ENCODE assay signal across 14 mouse cellular contexts in genomic region chr3:100429667-100430066, GRCm38 (mm10). TPM values are rescaled to one million over a fixed set of nuclear protein-coding genes. Genes with fewer than 3 reads are reported as not detected.
DNase-seq lines count a peak whose midpoint lies in the region; ATAC-seq and TF ChIP-seq lines count a peak whose summit lies in the region.
"Had no signal": no experiment of that assay in that cellular context is flagged by ENCODE, and none has a peak within 500 bp of the region (broad histone marks: within the 10 kb centered on the region; RNA-seq: fewer than 3 reads in every experiment).

No protein-coding gene starts in this region.

- no peak overlapping the region for H3K9ac ChIP-seq in intestine, embryonic 15.5 days
- H3K9ac ChIP-seq: forebrain, embryonic 12.5 days had no signal

- H3K4me1 ChIP-seq in intestine, embryonic 15.5 days (replicated peaks): no peaks in the 10 kb centered on the region
- H3K4me1 ChIP-seq: forebrain, embryonic 12.5 days had no signal

- 48% methylated on average over 4 of the region's 4 CpGs for WGBS in intestine, embryonic 15.5 days

- peak overlapping the region; percentile 51 for H3K27ac ChIP-seq in layer of hippocampus, adult 2 months
- H3K27ac ChIP-seq in intestine, embryonic 15.5 days: no peak overlapping the region
- H3K27ac ChIP-seq: forebrain, embryonic 12.5 days had no signal

- H3K4me3 ChIP-seq in layer of hippocampus, adult 2 months: no peak overlapping the region
- H3K4me3 ChIP-seq in intestine, embryonic 15.5 days (replicated peaks): no peak overlapping the region
- H3K4me3 ChIP-seq: forebrain, embryonic 12.5 days; myocyte had no signal

- no peak for TF ChIP-seq CTCF in layer of hippocampus, adult 2 months (conservative IDR thresholded peaks at IDR 0.05)

- no peak for DNase-seq in layer of hippocampus, adult 2 months (ENCODE audit: low spot score in 2 of 2)
- no peak for DNase-seq in layer of hippocampus, adult 9-11 months
- peak; percentile 89 for DNase-seq in MEL-GATA-1-ER (ENCODE audit: extremely low read depth, low read depth)
- no peak for DNase-seq in thymus, postnatal 4 days
- no peak for DNase-seq in urinary bladder, postnatal 10 days (ENCODE audit: low spot score)
- DNase-seq: cerebellum, adult 11-12 months; gastrocnemius, postnatal 14 days; kidney, postnatal 36 days had no signal

- no peaks in the 10 kb centered on the region for H3K36me3 ChIP-seq in intestine, embryonic 15.5 days
- H3K36me3 ChIP-seq: forebrain, embryonic 12.5 days had no signal

- peak; percentile 82 for ATAC-seq in intestine, embryonic 15.5 days
- peak; percentile 92 for ATAC-seq in megakaryocyte-erythroid progenitor cell, adult 5-6 weeks (replicated peaks; ENCODE audit: low FRiP score, low TSS enrichment, poor library complexity, severe bottlenecking)
- ATAC-seq in frontal cortex, adult (ENCODE audit: low TSS enrichment): no peak
- ATAC-seq: lung, postnatal 0 days had no signal

- no peaks in the 10 kb centered on the region for H3K9me3 ChIP-seq in intestine, embryonic 15.5 days
- H3K9me3 ChIP-seq: forebrain, embryonic 12.5 days had no signal

- no peaks in the 10 kb centered on the region for H3K27me3 ChIP-seq in intestine, embryonic 15.5 days (replicated peaks)
- H3K27me3 ChIP-seq: forebrain, embryonic 12.5 days had no signal

- no peak overlapping the region for H3K4me2 ChIP-seq in intestine, embryonic 15.5 days (replicated peaks)
- H3K4me2 ChIP-seq: forebrain, embryonic 12.5 days had no signal

RNA-seq across cellular contexts. Expression of gene Tent5c, which starts 59.5 kb away (rescaled TPM):
- 1 to 10 TPM; 2.3 to 2.4 TPM for total RNA-seq in layer of hippocampus, adult 2 months (2021)
- 11.1 and 15.8 TPM in 2 replicates for polyA plus RNA-seq in intestine, embryonic 15.5 days (2015; fragmentation: Nextera tagmentation; extraction: Ambion mirVana)
- 6.6 and 7.5 TPM in 2 replicates for total RNA-seq in megakaryocyte-erythroid progenitor cell, adult 5-6 weeks (2014; fragmentation: Nextera tagmentation)
- total RNA-seq in megakaryocyte-erythroid progenitor cell, adult 5-6 weeks (2017): 3.0 and 13.1 TPM in 2 replicates
